Mouse (Mus musculus) kidney, embryonic 15.5 days (tissue): Measurements from ENCODE around the gene Scamp3. TPM values are rescaled to one million over a fixed set of nuclear protein-coding genes. Genes with fewer than 3 reads are reported as not detected.

Source experiments
- ATAC-seq: fragments of 200-750 bp; cut with Nextera tagmentation; replicated peaks from 2 replicates; pipeline ENCODE4 v1.8.0; 2017; ENCODE audit warnings: moderate TSS enrichment; ENCODE audit not compliant: low FRiP score
- H3K27ac ChIP-seq: fragments of 300-500 bp; sonication (generic); 2 replicates; pipeline ENCODE4 v1.5.1; 2015; ENCODE audit warnings: mild to moderate bottlenecking, inconsistent platforms
- H3K27me3 ChIP-seq: fragments of 300-500 bp; sonication (generic); 2 replicates; pipeline ENCODE4 v1.6.1; 2015; ENCODE audit warnings: inconsistent platforms
- H3K36me3 ChIP-seq: fragments of 300-500 bp; sonication (generic); 2 replicates; pipeline ENCODE4 v1.6.1; 2015; ENCODE audit warnings: inconsistent platforms
- H3K4me1 ChIP-seq: fragments of 300-500 bp; sonication (generic); 2 replicates; pipeline ENCODE4 v1.6.1; 2015; ENCODE audit warnings: inconsistent platforms
- H3K4me2 ChIP-seq: fragments of 300-500 bp; sonication (generic); 2 replicates; pipeline ENCODE4 v1.6.1; 2015; ENCODE audit warnings: moderate library complexity, mild to moderate bottlenecking, inconsistent platforms
- H3K4me3 ChIP-seq: fragments of 300-500 bp; sonication (generic); replicated peaks from 2 replicates; pipeline ENCODE4 v1.5.1; 2015; ENCODE audit warnings: mild to moderate bottlenecking, inconsistent platforms
- H3K9ac ChIP-seq: fragments of 300-500 bp; sonication (generic); 2 replicates; pipeline ENCODE4 v1.6.1; 2015; ENCODE audit warnings: mild to moderate bottlenecking, inconsistent platforms
- H3K9me3 ChIP-seq: fragments of 300-500 bp; sonication (generic); replicated peaks from 2 replicates; pipeline ENCODE4 v1.6.1; 2016; ENCODE audit warnings: inconsistent platforms
- WGBS: fragments of 180-500 bp; shearing (Covaris S2); methylation state at CpG from one replicate; pipeline ENCODE4 v1.1.7; 2015; ENCODE audit warnings: mixed read lengths; 5-methylcytosine and 5-hydroxymethylcytosine counted together
- microRNA counts: library from miRNA; unstranded; fragments of <30 nt; microRNA quantifications from one replicate; lab custom pipeline; 2016
- microRNA-seq: library from miRNA; unstranded; fragments of <30 nt; microRNA quantifications from one replicate; pipeline ENCODE4, GENCODE M21; 2016
- polyA plus RNA-seq: library from polyadenylated mRNA; unstranded; fragments of >200 nt; fragmentation: Nextera tagmentation; extraction: Ambion mirVana; gene quantifications from 2 replicates; pipeline ENCODE4 v1.2.1, GENCODE M21; 2015

Gene Scamp3
- polyA plus RNA-seq, 1 experiment from 2014 or later = 133 TPM

GRCm38 (mm10) chr3:89230561-89230960, 53.3 kb downstream of the Scamp3 start:
- Histone ChIP-seq H3K27me3 (peaks cover 12% of the 10 kb centered on the region), H3K9me3 (no peaks in the 10 kb centered on the region), H3K27ac (no peak overlapping the region), H3K9ac (no peak overlapping the region), H3K36me3 (0 out of 2 replicates have a peak, but pooled peaks cover 3% of the 10 kb centered on the region), H3K4me1 (peaks cover 60% of the 10 kb centered on the region), H3K4me2 (no peak overlapping the region), H3K4me3 (no peak overlapping the region)
- 89% methylated on average over 2 of the region's 2 CpGs for WGBS
- no peak for ATAC-seq

DNA sequence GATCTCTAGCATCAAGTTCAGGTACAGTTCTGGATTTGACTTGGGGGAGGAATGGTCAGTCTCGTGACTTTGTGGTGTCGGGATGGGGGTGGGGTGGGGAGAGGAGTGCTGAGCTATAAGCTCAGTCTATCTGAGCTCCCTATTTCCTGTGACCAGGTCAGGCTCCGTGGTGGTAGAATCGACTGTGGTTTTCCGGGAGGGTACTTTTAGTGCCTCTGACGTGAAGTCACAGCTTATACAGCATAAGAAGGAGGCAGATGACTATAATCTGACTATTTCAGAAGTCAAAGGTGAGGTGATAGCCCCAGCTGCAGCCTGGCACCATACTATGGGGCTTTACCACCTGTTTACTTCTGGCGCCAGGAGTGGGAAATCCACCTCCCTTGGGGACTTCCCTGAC, 54.1 kb downstream of the Scamp3 start:
- 64% methylated on average over 7 of the region's 7 CpGs for WGBS

DNA sequence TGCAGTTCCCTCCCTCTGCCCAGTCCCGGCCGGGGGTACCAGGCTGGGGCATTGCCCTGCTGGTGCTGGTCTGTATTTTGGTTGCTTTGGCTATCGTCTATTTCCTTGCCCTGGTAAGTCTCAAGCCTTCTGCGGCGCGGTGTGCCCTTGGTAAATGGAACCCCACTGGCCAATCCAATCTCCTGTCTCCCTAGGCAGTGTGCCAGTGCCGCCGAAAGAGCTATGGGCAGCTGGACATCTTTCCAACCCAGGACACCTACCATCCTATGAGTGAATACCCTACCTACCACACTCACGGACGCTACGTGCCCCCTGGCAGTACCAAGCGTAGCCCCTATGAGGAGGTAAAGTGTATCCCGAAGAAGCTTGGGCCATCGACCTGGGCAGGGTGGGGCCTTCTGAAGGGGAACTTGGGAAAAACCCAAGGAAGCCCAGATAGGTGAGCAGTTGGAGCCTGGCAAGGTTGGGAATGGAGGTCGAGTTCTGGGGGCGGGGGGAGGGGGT, 54.6 kb downstream of the Scamp3 start:
- no peaks in the 10 kb centered on the region for H3K9me3 ChIP-seq
- peaks cover 47% of the 10 kb centered on the region for H3K4me1 ChIP-seq
- H3K4me2 ChIP-seq = peak overlapping the region; percentile 25; the same call in 1 of the 2 replicates
- ATAC-seq = no peak
- 0 out of 2 replicates have a peak overlapping the region, but pooled peaks have one; percentile 59 for H3K27ac ChIP-seq
- no peak overlapping the region for H3K9ac ChIP-seq
- H3K27me3 ChIP-seq = 0 out of 2 replicates have a peak, but pooled peaks cover 2% of the 10 kb centered on the region
- WGBS = 76% methylated on average over 16 of the region's 16 CpGs
- H3K4me3 ChIP-seq = no peak overlapping the region
- 0 out of 2 replicates have a peak, but pooled peaks cover 7% of the 10 kb centered on the region for H3K36me3 ChIP-seq

More for the DNA sequence above, 54.1 kb downstream of the Scamp3 start:
- no peak for ATAC-seq
- Histone ChIP-seq H3K9ac (no peak overlapping the region), H3K27me3 (peaks cover 4% of the 10 kb centered on the region; the same call in 1 of the 2 replicates), H3K4me3 (no peak overlapping the region), H3K4me1 (peaks cover 52% of the 10 kb centered on the region), H3K9me3 (no peaks in the 10 kb centered on the region), H3K27ac (no peak overlapping the region), H3K36me3 (0 out of 2 replicates have a peak, but pooled peaks cover 7% of the 10 kb centered on the region), H3K4me2 (0 out of 2 replicates have a peak overlapping the region, but pooled peaks have one; percentile 25)

MicroRNAs encoded within 50 kb of the gene (microRNA counts, 519-probe panel; counts per million panel counts)
- microRNA mmu-miR-92b (lab: Ali Mortazavi, UCI) = 349 counts per million, percentile 1 among the panel's probes with 10 or more counts

Small RNAs within 50 kb of the gene (microRNA-seq; reads per million reads assigned to microRNA genes)
- gene Mir92b = 167 reads per million, percentile 63 among the genes with 10 or more reads in this experiment

Other genes with a start within 250 kb of the Scamp3 start
- gene Ash1l, start 226.9 kb upstream of the Scamp3 start, polyA plus RNA-seq = 19.4 and 22.3 TPM in 2 replicates
- 160 and 164 TPM in 2 replicates for gene Dap3, start 226.3 kb upstream of the Scamp3 start, polyA plus RNA-seq
- gene Rusc1, start 84.2 kb upstream of the Scamp3 start, polyA plus RNA-seq = 19.3 and 19.7 TPM in 2 replicates
- gene Gm43738, start 76.4 kb upstream of the Scamp3 start, polyA plus RNA-seq = not detected in 2 replicates
- 188 and 215 TPM in 2 replicates for gene Fdps, start 75.5 kb upstream of the Scamp3 start, polyA plus RNA-seq
- 2.3 and 5.5 TPM in 2 replicates for gene Pklr, start 41.3 kb upstream of the Scamp3 start, polyA plus RNA-seq
- 1.6 and 3.1 TPM in 2 replicates for gene Hcn3, start 17.3 kb upstream of the Scamp3 start, polyA plus RNA-seq
- gene Clk2, start 12.7 kb upstream of the Scamp3 start, polyA plus RNA-seq = 28.4 and 32.0 TPM in 2 replicates
- 37.1 and 50.4 TPM in 2 replicates for gene Fam189b, start 5.7 kb downstream of the Scamp3 start, polyA plus RNA-seq
- 41.4 and 44.0 TPM in 2 replicates for gene Gba, start 25.5 kb downstream of the Scamp3 start, polyA plus RNA-seq
- 14.9 and 20.5 TPM in 2 replicates for gene Thbs3, start 37.7 kb downstream of the Scamp3 start, polyA plus RNA-seq
- 211 and 219 TPM in 2 replicates for gene Mtx1, start 49.6 kb downstream of the Scamp3 start, polyA plus RNA-seq
- gene Muc1, start 51.6 kb downstream of the Scamp3 start, polyA plus RNA-seq = 12.0 and 12.3 TPM in 2 replicates
- 309 and 321 TPM in 2 replicates for gene Krtcap2, start 68.5 kb downstream of the Scamp3 start, polyA plus RNA-seq
- gene Trim46, start 68.8 kb downstream of the Scamp3 start, polyA plus RNA-seq = 3.4 and 5.2 TPM in 2 replicates
- gene Dpm3, start 81.9 kb downstream of the Scamp3 start, polyA plus RNA-seq = 149 and 153 TPM in 2 replicates
- gene Slc50a1, start 93.1 kb downstream of the Scamp3 start, polyA plus RNA-seq = 58.0 and 59.9 TPM in 2 replicates
- 66.0 and 66.6 TPM in 2 replicates for gene Efna1, start 103.7 kb downstream of the Scamp3 start, polyA plus RNA-seq
- gene Efna3, start 145.5 kb downstream of the Scamp3 start, polyA plus RNA-seq = 9.3 and 11.9 TPM in 2 replicates
- gene Efna4, start 160.6 kb downstream of the Scamp3 start, polyA plus RNA-seq = 29.8 and 31.5 TPM in 2 replicates
- gene Adam15, start 172.5 kb downstream of the Scamp3 start, polyA plus RNA-seq = 73.4 and 84.3 TPM in 2 replicates
- gene Dcst2, start 184.5 kb downstream of the Scamp3 start, polyA plus RNA-seq = 0.34 and 0.35 TPM in 2 replicates
- gene Dcst1, start 187.8 kb downstream of the Scamp3 start, polyA plus RNA-seq = 1.9 and 2.5 TPM in 2 replicates
- 2.4 and 3.7 TPM in 2 replicates for gene Zbtb7b, start 217.3 kb downstream of the Scamp3 start, polyA plus RNA-seq
- 0.14 TPM in 1 of 2 replicates, not detected in the other for gene Lenep, start 225.3 kb downstream of the Scamp3 start, polyA plus RNA-seq
- gene Flad1, start 234.4 kb downstream of the Scamp3 start, polyA plus RNA-seq = 29.4 and 31.4 TPM in 2 replicates
- gene Cks1b, start 240.9 kb downstream of the Scamp3 start, polyA plus RNA-seq = 518 and 559 TPM in 2 replicates
- gene Shc1, start 241.0 kb downstream of the Scamp3 start, polyA plus RNA-seq = 97.1 and 105 TPM in 2 replicates